Mouse (Mus musculus) large intestine, adult 2 months (tissue): ENCODE results near the gene Gm3404. TPM values are rescaled to one million over a fixed set of nuclear protein-coding genes. Genes with fewer than 3 reads are reported as not detected.
"Not testable (repeated sequence)": the region's sequence is repeated elsewhere in the genome, so short reads cannot be mapped to it uniquely, and the experiment has no call there.

Source experiments
- DNase-seq: peaks from one replicate; pipeline ENCODE4 v3.0.0-alpha.2; 2012; ENCODE audit warnings: low read depth, low spot score
- WGBS: fragments of 180-500 bp; shearing (Covaris S2); methylation state at CpG from one replicate; pipeline ENCODE4 v1.1.7; 2018; 5-methylcytosine and 5-hydroxymethylcytosine counted together
- polyA plus RNA-seq: library from polyadenylated mRNA; depleted of rRNA; stranded (reverse); fragments of >200 nt; gene quantifications from 2 replicates; pipeline ENCODE4 v1.2.3, GENCODE M21; 2012; rRNA removed

Gene Gm3404
- not detected in 2 replicates for polyA plus RNA-seq

- DNase-seq, result not testable (repeated sequence)
- 85% methylated on average over 3 of the region's 3 CpGs for WGBS
Measured at GRCm38 (mm10) chr5:146525501-146525900, at the start of gene Gm3404. Gene Gm3404, plus strand, starts transcription at chr5:146525801.

- not testable (repeated sequence) for DNase-seq
Measured at GRCm38 (mm10) chr5:146479564-146479963, 46.0 kb upstream of the Gm3404 start.

GRCm38 (mm10) chr5:146481665-146482064, 43.9 kb upstream of the Gm3404 start, which contains the start of gene Gm6408:
Gene Gm6408, plus strand, starts transcription at chr5:146481965.
- WGBS, result 90% methylated on average over 3 of the region's 3 CpGs

More at GRCm38 (mm10) chr5:146479564-146479963, 46.0 kb upstream of the Gm3404 start:
- WGBS, result 3% methylated on average over 4 of the region's 4 CpGs

GRCm38 (mm10) chr5:146488959-146489358, 36.6 kb upstream of the Gm3404 start:
- DNase-seq, result not testable (repeated sequence)
- 12% methylated on average over 3 of the region's 4 CpGs for WGBS

More at GRCm38 (mm10) chr5:146481665-146482064, 43.9 kb upstream of the Gm3404 start, which contains the start of gene Gm6408:
- DNase-seq, result not testable (repeated sequence)

- no CpG with 5 or more reads among the region's 5 CpGs for WGBS
- DNase-seq, result not testable (repeated sequence)
Measured at GRCm38 (mm10) chr5:146491063-146491462, 34.5 kb upstream of the Gm3404 start, which contains the start of gene Gm6370. Gene Gm6370, plus strand, starts transcription at chr5:146491363.

- WGBS, result no CpG with 5 or more reads among the region's 5 CpGs
- not testable (repeated sequence) for DNase-seq
Measured at GRCm38 (mm10) chr5:146502099-146502498, 23.5 kb upstream of the Gm3404 start, which contains the start of gene 4930449I24Rik. Gene 4930449I24Rik, plus strand, starts transcription at chr5:146502399.

GRCm38 (mm10) chr5:146513823-146514222, 11.8 kb upstream of the Gm3404 start, which contains the start of gene Gm3402:
Gene Gm3402, plus strand, starts transcription at chr5:146514123.
- DNase-seq, result not testable (repeated sequence)
- 89% methylated on average over 2 of the region's 5 CpGs for WGBS

- not testable (repeated sequence) for DNase-seq
Measured at GRCm38 (mm10) chr5:146537347-146537746, 11.7 kb downstream of the Gm3404 start, which contains the start of gene Gm3409. Gene Gm3409, plus strand, starts transcription at chr5:146537647.

GRCm38 (mm10) chr5:146555836-146556235, 30.2 kb downstream of the Gm3404 start, which contains the start of gene Gm3415:
Gene Gm3415, plus strand, starts transcription at chr5:146556136.
- WGBS, result no CpG with 5 or more reads among the region's 3 CpGs

More at GRCm38 (mm10) chr5:146537347-146537746, 11.7 kb downstream of the Gm3404 start, which contains the start of gene Gm3409:
- WGBS, result 94% methylated on average over 3 of the region's 3 CpGs

GRCm38 (mm10) chr5:146564259-146564658, 38.7 kb downstream of the Gm3404 start:
- WGBS, result 81% methylated on average over 1 of the region's 1 CpGs
- DNase-seq, result no peak

More at GRCm38 (mm10) chr5:146555836-146556235, 30.2 kb downstream of the Gm3404 start, which contains the start of gene Gm3415:
- not testable (repeated sequence) for DNase-seq

- WGBS, result 58% methylated on average over 4 of the region's 4 CpGs
- no peak for DNase-seq
Measured at GRCm38 (mm10) chr5:146567054-146567453, 41.5 kb downstream of the Gm3404 start.

GRCm38 (mm10) chr5:146570179-146570578, 44.6 kb downstream of the Gm3404 start:
- 81% methylated on average over 6 of the region's 6 CpGs for WGBS
- not testable (repeated sequence) for DNase-seq

GRCm38 (mm10) chr5:146571830-146572734, 46.5 kb downstream of the Gm3404 start:
- not testable (repeated sequence) for DNase-seq
- 39% methylated on average over 6 of the region's 6 CpGs for WGBS

GRCm38 (mm10) chr5:146572735-146573042, 47.1 kb downstream of the Gm3404 start:
- 93% methylated on average over 4 of the region's 4 CpGs for WGBS
- not testable (repeated sequence) for DNase-seq

- 90% methylated on average over 3 of the region's 3 CpGs for WGBS
Measured at GRCm38 (mm10) chr5:146576668-146577067, 51.1 kb downstream of the Gm3404 start.

More at GRCm38 (mm10) chr5:146576668-146577067, 51.1 kb downstream of the Gm3404 start:
- DNase-seq, result no peak

Other genes starting within 250 kb of the Gm3404 start
- gene Wasf3, start 140.8 kb upstream of the Gm3404 start, polyA plus RNA-seq, result 0.98 and 1.3 TPM in 2 replicates
- gene Gm6408, start 43.8 kb upstream of the Gm3404 start, polyA plus RNA-seq, result not detected in 2 replicates
- gene Gm6370, start 34.4 kb upstream of the Gm3404 start, polyA plus RNA-seq, result not detected in 2 replicates
- not detected in 2 replicates for gene 4930449I24Rik, start 23.4 kb upstream of the Gm3404 start, polyA plus RNA-seq
- gene Gm3402, start 11.7 kb upstream of the Gm3404 start, polyA plus RNA-seq, result not detected in 2 replicates
- not detected in 2 replicates for gene Gm3409, start 11.8 kb downstream of the Gm3404 start, polyA plus RNA-seq
- gene Gm3415, start 30.3 kb downstream of the Gm3404 start, polyA plus RNA-seq, result not detected in 2 replicates
- not detected in 2 replicates for gene Gpr12, start 59.4 kb downstream of the Gm3404 start, polyA plus RNA-seq